Mouse (Mus musculus): ENCODE data around the gene Dab1. TPM values are rescaled to one million over a fixed set of nuclear protein-coding genes. Genes with fewer than 3 reads are reported as not detected.

Dab1 gene
- total RNA-seq, 2 experiments from 2014 or later: 0.16 TPM; not detected in 1

DNA sequence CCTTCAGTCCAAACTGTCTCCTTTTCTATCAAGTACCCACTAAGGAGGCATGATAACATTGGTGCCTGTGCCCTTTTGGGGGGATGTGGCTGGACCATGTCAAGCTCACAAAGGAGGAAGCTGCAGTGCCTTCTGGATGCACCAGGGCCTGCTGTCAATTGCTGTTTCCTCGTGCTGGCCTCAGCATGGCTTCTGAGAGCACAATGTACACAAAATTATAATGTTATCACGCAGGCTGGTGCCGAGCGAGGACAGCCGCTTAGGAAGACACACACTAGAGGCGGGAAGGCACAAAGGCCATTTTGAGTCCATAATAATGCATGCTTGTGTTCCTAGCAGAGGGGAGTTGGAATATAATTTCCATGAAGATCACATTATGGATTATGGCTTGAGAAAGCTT, 81.2 kb downstream of the Dab1 start:
- DNase-seq: no peak

DNA sequence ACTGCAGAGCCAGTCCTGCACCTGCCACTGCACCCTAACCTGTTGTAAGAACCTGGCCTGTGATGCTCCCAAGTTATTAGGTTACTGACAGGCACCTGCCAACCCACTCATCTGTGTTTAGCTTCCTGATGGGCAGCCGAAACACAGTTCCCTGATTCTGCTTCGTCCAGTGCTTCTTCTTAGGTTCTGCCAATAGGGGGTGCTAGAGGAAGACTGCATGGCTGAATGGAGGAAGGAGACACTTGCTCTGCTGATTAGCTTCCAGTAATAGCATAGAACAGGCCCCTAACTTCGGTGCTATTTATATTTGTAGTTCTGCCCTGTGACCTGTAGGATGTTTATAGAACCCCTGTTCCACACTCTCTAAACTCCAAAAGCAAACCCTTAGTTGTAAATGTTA, 83.0 kb downstream of the Dab1 start:
- no peak for DNase-seq

DNA sequence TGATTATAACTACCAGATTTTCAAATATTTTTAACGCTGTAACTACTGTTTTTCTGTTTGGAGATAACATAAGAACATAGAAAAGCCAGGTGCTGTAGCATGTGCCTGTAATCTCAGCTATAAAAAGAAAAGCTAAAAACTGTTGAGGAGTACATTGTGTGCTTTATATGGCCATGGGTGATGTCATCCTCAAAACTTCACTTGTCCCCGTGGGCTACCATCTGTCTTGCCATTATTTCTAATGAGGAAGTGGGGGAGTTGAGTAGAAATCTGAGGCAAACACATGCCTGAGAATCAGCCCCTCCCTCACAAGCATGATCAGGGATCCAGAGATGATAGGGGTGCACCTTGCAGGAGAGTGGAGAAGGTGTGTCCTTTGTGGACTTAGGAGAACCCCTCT, 85.3 kb downstream of the Dab1 start:
- no peak for DNase-seq

GRCm38 (mm10) chr4:103706501-103706900, 87.3 kb downstream of the Dab1 start:
- DNase-seq: no peak

DNA sequence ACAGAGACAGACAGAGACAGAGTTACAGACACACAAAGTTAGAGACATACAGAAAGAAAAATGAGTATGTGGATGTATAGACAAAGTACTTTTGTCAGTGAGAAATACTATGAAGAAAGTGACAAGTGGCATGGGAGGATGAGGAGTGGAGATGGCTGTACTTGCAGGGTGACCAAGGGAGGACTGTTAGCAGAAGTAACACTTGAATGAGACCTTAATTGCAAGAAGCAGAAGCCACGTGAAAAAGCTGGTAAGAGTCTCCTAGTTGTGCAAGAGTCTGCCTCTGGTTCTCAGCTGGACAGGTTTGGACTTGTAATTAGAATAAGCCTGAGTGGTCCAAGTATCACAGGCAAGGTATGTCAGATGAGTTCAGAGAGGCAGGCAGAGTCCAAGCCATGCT, 88.0 kb downstream of the Dab1 start:
- no peak for DNase-seq

GRCm38 (mm10) chr4:103711353-103711752, 92.2 kb downstream of the Dab1 start:
- no peak for DNase-seq

GRCm38 (mm10) chr4:103713921-103714320, 94.8 kb downstream of the Dab1 start:
- no peak for DNase-seq

DNA sequence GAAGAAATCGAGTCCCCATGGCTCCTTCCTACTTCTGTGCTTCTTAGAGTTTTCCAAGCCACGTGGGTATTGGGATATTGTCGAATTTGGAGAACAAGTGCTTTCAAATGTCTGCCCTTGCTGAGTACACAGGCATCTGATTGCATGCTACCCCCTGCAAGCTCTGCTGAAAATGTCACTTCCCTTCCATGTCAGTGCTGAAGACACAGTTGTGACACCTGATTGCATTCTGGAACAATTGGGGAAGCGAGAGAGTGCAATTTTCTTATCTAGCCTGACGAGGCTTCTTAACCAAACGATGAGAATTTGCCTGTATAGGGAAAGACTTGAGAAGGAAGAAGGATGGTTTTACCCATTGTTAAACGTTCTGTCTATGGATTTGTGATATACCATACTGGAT, 95.8 kb downstream of the Dab1 start:
- DNase-seq: no peak

DNA sequence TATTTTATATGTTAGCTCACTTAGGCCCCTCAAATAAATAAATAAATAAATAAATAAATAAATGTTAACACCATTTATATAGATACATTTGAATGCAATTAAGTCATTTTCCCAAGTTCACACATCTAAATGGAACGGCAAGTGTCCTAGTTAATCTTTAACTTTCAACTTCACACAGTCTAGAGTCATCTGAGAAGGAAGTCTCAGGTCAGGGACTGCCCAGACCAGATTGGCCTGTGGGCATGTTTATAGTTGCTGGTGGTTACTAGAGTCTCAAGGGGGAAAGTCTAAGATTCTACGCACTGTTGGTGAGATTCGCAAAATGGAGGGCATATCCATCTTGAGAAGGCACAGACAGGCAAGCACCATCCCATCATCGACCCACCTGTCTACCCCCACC, 96.4 kb downstream of the Dab1 start:
- DNase-seq: no peak

- DNase-seq: no peak
Measured at GRCm38 (mm10) chr4:103722738-103723137, 103.6 kb downstream of the Dab1 start.

DNA sequence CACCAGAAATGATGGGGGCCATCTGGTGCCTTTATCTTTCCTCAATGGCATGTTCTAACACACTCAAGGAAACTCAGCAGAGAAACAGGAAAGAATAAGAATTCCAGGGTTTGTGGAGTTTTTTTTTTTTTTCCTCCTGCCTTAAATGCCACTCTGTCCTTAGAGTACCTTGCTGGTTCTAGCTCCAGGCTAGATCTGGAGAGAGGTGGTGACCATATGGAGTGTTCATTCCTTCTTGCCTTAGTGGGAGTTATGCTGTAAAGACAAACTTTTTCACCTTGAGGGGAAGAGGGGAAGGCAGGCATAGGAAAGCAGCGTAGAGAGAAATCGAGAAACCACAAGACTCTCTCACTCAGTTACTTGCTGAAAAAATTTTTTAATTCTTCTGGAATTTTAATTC, 107.3 kb downstream of the Dab1 start:
- no peak for DNase-seq

GRCm38 (mm10) chr4:103737185-103737584, 118.0 kb downstream of the Dab1 start:
- DNase-seq: no peak

- DNase-seq: no peak
Measured at GRCm38 (mm10) chr4:103751249-103751855, 132.2 kb downstream of the Dab1 start.

GRCm38 (mm10) chr4:103754561-103754960, 135.4 kb downstream of the Dab1 start:
- no peak for DNase-seq

DNA sequence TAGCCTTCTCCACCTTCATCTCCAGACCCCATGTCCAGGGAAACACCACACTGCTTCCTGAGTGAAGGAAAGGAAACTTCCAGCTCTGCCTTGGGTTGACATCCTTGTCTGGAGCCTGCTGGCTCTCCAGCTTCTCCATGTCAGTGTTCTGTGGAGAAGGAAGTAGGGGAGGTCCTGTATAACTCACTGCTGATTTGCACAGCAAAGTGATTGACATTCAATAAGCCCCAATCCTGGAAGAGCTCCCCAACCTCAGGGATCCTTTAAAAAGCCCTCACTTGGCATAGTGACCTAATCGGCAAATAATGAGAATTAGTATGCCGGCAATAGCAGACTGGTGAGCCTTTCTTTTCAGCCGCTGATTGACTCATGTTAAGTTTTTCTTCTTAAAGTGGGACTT, 138.1 kb downstream of the Dab1 start:
- DNase-seq: no peak

GRCm38 (mm10) chr4:103762416-103762815, 143.3 kb downstream of the Dab1 start:
- no peak for DNase-seq

GRCm38 (mm10) chr4:103775712-103776111, 156.6 kb downstream of the Dab1 start:
- no peak for DNase-seq

DNA sequence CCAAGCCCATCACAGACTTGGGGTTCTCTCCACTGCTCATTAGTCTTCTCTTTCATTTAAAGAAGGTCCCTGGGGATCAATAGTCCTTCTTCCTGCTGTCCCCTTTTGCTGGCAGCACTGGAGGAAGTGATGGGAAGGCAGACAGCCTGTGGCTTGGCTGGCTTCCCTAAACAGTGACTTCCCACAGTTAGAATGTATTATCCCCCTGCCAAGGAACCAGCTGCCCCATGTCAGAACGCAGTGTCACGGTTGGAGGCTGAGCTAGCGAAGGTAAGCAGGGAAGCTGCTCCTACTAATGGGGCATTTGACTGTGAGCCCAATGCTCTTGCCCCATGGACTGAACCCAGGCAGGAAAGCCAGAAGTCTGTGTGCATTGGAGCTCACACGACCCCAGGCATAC, 162.2 kb downstream of the Dab1 start:
- no peak for DNase-seq

GRCm38 (mm10) chr4:103783561-103784247, 164.5 kb downstream of the Dab1 start:
- DNase-seq: no peak

DNA sequence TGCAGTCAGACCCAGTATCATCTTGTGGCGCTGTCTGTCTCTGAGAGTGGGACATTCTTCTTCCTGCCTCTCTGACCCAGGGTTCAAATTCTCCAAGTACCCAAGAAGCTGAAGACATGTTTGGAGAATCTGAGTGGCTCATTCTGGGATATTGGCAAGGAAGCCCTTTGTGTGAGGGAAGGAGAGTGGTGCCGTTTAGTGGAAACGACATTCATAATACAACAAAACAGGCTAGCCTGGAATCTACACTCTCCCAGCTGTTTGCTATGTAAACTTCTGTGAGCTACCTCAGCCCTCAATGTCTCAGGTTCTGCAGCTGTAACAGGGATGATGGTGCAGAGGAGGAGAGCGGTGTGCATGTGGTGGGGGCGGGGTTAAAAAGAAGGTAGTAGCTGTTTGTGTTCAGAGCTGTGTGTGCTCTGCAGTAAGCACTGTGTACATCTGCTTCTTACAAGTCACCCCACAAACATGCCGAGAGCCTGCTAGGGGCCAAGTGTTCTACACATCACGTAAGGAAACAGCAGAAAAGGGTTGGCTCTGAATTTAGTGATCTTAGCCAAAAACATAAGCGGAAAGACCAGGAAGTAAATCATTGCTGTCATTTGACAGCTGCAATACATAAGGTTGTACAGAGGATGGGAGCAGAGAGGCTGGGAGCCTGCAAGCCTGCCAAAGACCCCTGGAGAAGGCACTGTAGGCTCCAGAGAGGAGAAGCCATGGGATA, 174.6 kb downstream of the Dab1 start:
- DNase-seq: no peak

- no peak for DNase-seq
Measured at GRCm38 (mm10) chr4:103796416-103796815, 177.3 kb downstream of the Dab1 start.

DNA sequence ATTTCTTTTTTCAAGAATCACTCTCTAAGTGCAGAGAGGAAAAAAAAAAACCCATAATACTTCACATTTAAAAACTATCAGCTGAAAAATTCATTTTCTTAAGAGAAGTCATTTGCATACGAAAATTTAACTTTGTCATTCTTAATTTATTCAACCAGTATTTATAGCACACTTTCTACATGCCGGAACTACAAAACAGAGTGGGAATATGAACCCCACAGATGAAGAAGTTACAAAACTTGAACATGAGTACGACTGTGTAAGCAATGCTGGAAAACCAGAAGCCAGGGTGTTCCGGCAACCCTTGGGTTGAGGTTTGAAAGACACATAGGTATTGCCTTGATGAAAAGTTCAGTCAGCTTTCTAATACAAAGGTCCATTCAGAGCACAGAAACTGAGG, 183.3 kb downstream of the Dab1 start:
- DNase-seq: no peak

GRCm38 (mm10) chr4:103804461-103804860, 185.3 kb downstream of the Dab1 start:
- DNase-seq: no peak

- no peak for DNase-seq
Measured at GRCm38 (mm10) chr4:103822669-103823068, 203.5 kb downstream of the Dab1 start.

Measured in gastrocnemius, postnatal 25 days (tissue).